Mouse (Mus musculus) neutrophil, adult 83 days (primary cell): ENCODE data around the gene 4930595M18Rik. TPM values are rescaled to one million over a fixed set of nuclear protein-coding genes. Genes with fewer than 3 reads are reported as not detected.

Experiments used
- total RNA-seq, 2 experiments: library from RNA; stranded (reverse); gene quantifications; one replicate each; pipeline ENCODE4 v1.2.4; 2023

The 4930595M18Rik gene
- not detected for total RNA-seq

DNA sequence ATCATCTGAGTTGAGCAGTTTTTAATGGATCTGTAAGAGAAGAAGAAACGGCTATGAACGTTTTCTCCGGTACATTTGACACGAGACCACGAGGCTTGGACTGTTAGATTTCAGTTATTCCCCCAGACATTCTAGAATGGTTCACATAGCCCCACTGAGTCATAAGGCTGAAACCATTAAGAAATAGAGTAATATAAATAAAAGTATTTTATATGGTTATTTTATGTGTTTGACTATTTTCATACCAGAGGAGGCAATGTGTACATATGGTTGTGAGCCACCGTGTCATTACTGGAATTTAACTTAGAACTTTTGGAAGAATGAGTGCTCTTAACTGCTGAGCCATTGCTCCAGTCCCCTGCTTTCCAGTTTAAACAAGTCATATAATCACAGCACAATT, at the start of gene 4930595M18Rik:
Gene 4930595M18Rik (minus strand): TSS at position 101 of the 400 bp plus-strand sequence.

